Mouse (Mus musculus): Measurements from ENCODE around the gene Nim1k. TPM values are rescaled to one million over a fixed set of nuclear protein-coding genes. Genes with fewer than 3 reads are reported as not detected.
"Not testable (repeated sequence)": the region's sequence is repeated elsewhere in the genome, so short reads cannot be mapped to it uniquely, and the experiment has no call there.

Gene Nim1k
- polyA plus RNA-seq, 1 experiment from 2014 or later, result 7.0 TPM

DNA sequence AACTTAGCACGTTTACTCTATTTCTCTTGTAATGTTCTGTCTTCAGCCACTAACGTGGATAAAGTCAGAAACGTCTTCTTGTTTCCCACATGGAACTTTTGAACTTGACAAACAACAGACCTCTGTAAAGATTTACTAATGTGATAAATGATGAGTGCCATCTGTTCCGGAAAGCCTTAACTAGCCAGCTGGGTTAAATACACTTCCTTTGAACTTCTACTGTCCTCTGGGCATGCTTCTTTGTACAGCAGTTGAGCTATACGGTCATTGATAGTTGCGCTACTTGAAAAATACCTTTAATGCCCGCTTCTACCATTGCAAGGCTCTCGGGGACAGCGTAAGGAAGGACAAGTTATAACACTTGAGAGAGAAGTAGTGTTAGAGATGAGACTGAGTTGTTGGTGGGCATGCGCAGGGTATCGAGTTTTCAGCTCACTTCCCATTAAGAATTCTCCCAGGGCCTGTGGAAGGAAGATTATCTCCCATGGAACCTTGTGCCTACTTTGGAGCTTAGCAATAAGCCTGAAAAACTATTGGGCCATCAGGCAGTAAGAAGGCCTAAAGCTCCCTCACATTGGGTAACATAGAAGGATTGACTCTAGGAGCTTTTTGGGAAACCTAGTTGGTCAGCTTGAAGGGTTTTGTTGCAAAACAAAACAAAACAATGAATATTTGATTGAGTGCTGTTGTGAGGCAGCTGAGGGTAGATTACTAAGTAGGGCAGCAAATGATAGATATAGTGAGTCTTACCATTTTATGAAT, 71.1 kb downstream of the Nim1k start:
- Histone ChIP-seq H3K27me3 (ENCODE audit: control insufficient read depth, insufficient read depth, low read depth, low read length) (no peaks in the 10 kb centered on the region), H3K4me1 (ENCODE audit: control insufficient read depth, insufficient read depth, low read length) (peaks cover 11% of the 10 kb centered on the region), H3K9me3 (replicated peaks; ENCODE audit: control insufficient read depth, low read length, poor library complexity, severe bottlenecking) (no peaks in the 10 kb centered on the region), H3K36me3 (ENCODE audit: control insufficient read depth, insufficient read depth, low read length) (no peaks in the 10 kb centered on the region), H3K4me3 (ENCODE audit: low read depth, low read length) (no peak overlapping the region), H3K27ac (ENCODE audit: low read length) (no peak overlapping the region), H3K4me2 (ENCODE audit: low read length) (no peak overlapping the region), H3K9ac (ENCODE audit: low read depth, low read length) (no peak overlapping the region)
- ATAC-seq, result no peak
- WGBS, result 88% methylated on average over 11 of the region's 11 CpGs

DNA sequence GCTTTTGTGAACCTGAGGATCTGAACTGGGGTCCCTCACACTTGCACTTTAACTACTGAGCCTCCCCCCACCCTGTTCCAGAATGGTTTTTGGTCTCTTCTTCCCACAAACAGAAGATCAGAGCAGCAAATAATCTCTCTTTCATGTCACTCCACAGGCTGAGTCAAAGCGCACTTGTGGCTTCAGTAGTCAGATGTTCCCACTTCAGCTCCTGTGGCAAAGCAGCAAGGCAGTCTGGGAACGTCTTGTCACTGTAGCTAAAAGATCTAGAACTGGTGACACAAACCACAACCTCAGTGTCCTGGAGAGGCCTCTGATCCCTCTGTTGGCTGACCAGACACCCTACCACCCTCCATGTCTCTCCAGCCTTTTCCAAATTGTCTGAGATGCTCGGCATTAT, 74.5 kb downstream of the Nim1k start:
- ATAC-seq, result no peak
- no peaks in the 10 kb centered on the region for H3K36me3 ChIP-seq (ENCODE audit: control insufficient read depth, insufficient read depth, low read length)
- no peaks in the 10 kb centered on the region for H3K9me3 ChIP-seq (replicated peaks; ENCODE audit: control insufficient read depth, low read length, poor library complexity, severe bottlenecking)
- no peaks in the 10 kb centered on the region for H3K27me3 ChIP-seq (ENCODE audit: control insufficient read depth, insufficient read depth, low read depth, low read length)
- no peak overlapping the region for H3K4me2 ChIP-seq (ENCODE audit: low read length)
- WGBS, result 72% methylated on average over 3 of the region's 3 CpGs
- no peak overlapping the region for H3K4me3 ChIP-seq (ENCODE audit: low read depth, low read length)
- H3K4me1 ChIP-seq (ENCODE audit: control insufficient read depth, insufficient read depth, low read length), result no peaks in the 10 kb centered on the region
- no peak overlapping the region for H3K9ac ChIP-seq (ENCODE audit: low read depth, low read length)
- no peak overlapping the region for H3K27ac ChIP-seq (ENCODE audit: low read length)

DNA sequence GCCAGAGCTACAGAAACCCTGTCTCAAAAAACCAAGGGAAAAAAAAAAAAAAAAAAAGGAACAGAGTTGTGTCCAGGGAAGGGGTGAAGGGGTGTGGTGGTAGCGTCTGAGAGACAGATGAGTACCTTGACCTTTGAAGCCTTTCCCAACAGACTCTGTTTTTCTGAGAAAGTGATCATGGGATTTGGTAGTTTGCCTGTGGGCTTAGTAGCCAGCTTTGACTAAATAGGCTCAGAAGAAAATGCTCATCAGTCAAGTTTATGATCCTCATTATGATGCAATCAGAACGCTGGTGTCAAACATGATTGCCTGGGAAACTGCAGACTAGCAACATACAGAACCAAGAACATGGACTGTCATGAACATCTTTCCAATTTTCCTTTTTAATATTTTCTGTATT, 76.0 kb downstream of the Nim1k start:
- ATAC-seq, result no peak
- no peaks in the 10 kb centered on the region for H3K36me3 ChIP-seq (ENCODE audit: control insufficient read depth, insufficient read depth, low read length)
- no peak overlapping the region for H3K4me3 ChIP-seq (ENCODE audit: low read depth, low read length)
- no peaks in the 10 kb centered on the region for H3K9me3 ChIP-seq (replicated peaks; ENCODE audit: control insufficient read depth, low read length, poor library complexity, severe bottlenecking)
- 81% methylated on average over 2 of the region's 2 CpGs for WGBS
- H3K4me1 ChIP-seq (ENCODE audit: control insufficient read depth, insufficient read depth, low read length), result no peaks in the 10 kb centered on the region
- no peak overlapping the region for H3K27ac ChIP-seq (ENCODE audit: low read length)
- H3K27me3 ChIP-seq (ENCODE audit: control insufficient read depth, insufficient read depth, low read depth, low read length), result no peaks in the 10 kb centered on the region
- no peak overlapping the region for H3K4me2 ChIP-seq (ENCODE audit: low read length)
- no peak overlapping the region for H3K9ac ChIP-seq (ENCODE audit: low read depth, low read length)

DNA sequence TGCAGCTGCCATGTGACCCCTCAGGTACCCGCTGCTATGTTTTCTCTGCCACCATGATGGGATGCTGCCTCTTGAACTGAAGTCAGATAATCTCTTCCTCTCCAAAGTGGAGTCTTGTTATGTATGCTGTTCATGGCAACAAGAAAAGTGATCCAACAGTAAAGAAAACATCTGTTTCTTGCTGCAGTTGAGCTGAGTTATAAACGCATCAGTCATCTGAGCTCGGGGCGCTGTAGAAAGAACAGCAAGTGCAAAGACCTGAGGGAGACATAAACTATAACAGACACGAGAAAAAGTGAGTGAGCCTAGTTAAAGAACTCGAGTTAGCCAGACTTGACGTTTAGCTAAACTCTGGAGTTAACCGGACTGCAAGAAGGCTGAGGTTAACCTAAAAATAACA, 76.9 kb downstream of the Nim1k start:
- no peak for ATAC-seq
- no peaks in the 10 kb centered on the region for H3K9me3 ChIP-seq (replicated peaks; ENCODE audit: control insufficient read depth, low read length, poor library complexity, severe bottlenecking)
- H3K27ac ChIP-seq (ENCODE audit: low read length), result no peak overlapping the region
- no peaks in the 10 kb centered on the region for H3K27me3 ChIP-seq (ENCODE audit: control insufficient read depth, insufficient read depth, low read depth, low read length)
- no peak overlapping the region for H3K9ac ChIP-seq (ENCODE audit: low read depth, low read length)
- no peak overlapping the region for H3K4me3 ChIP-seq (ENCODE audit: low read depth, low read length)
- H3K4me2 ChIP-seq (ENCODE audit: low read length), result no peak overlapping the region
- no peaks in the 10 kb centered on the region for H3K36me3 ChIP-seq (ENCODE audit: control insufficient read depth, insufficient read depth, low read length)
- H3K4me1 ChIP-seq (ENCODE audit: control insufficient read depth, insufficient read depth, low read length), result no peaks in the 10 kb centered on the region
- 90% methylated on average over 8 of the region's 8 CpGs for WGBS

DNA sequence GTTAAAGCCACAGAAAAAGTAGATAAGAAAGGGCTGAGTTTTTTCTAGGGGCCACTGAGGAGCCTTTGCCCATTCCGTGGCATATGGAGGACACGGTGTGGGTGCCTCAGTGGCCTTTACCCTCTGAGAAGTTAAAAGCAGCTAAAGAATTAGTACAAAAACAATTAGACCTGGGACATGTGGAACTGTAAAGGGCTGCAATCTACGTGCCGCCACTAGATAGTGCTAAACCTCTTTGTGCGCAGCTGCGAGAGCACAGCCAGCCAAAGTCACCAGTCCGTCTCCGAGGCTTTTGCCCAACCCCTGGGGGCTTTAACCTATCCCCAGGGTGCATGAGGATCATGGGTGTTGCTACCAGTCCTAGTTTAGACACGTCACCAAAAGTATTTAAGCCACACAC, 94.3 kb downstream of the Nim1k start:
- H3K4me1 ChIP-seq (ENCODE audit: control insufficient read depth, insufficient read depth, low read length); H3K4me3 ChIP-seq (ENCODE audit: low read depth, low read length); H3K9ac ChIP-seq (ENCODE audit: low read depth, low read length); H3K4me2 ChIP-seq (ENCODE audit: low read length); H3K27ac ChIP-seq (ENCODE audit: low read length); H3K36me3 ChIP-seq (ENCODE audit: control insufficient read depth, insufficient read depth, low read length); ATAC-seq; H3K9me3 ChIP-seq (replicated peaks; ENCODE audit: control insufficient read depth, low read length, poor library complexity, severe bottlenecking); H3K27me3 ChIP-seq (ENCODE audit: control insufficient read depth, insufficient read depth, low read depth, low read length): not testable (repeated sequence)
- WGBS, result 54% methylated on average over 4 of the region's 9 CpGs

Other genes with a start within 250 kb of the Nim1k start
- gene Ccl28, start 132.1 kb downstream of the Nim1k start, polyA plus RNA-seq (2015; fragmentation: Nextera tagmentation; extraction: Ambion mirVana), result 0.20 and 0.37 TPM in 2 replicates
- gene Hmgcs1, start 65.5 kb downstream of the Nim1k start, polyA plus RNA-seq (2015; fragmentation: Nextera tagmentation; extraction: Ambion mirVana), result 635 and 644 TPM in 2 replicates
- 27.4 and 30.8 TPM in 2 replicates for gene Zfp131, start 35.0 kb upstream of the Nim1k start, polyA plus RNA-seq (2015; fragmentation: Nextera tagmentation; extraction: Ambion mirVana)
- not detected in 2 replicates for gene AF067063, start 74.3 kb upstream of the Nim1k start, polyA plus RNA-seq (2015; fragmentation: Nextera tagmentation; extraction: Ambion mirVana)
- not detected in 2 replicates for gene D13Ertd608e, start 80.1 kb upstream of the Nim1k start, polyA plus RNA-seq (2015; fragmentation: Nextera tagmentation; extraction: Ambion mirVana)
- gene Tcstv1, start 138.9 kb upstream of the Nim1k start, polyA plus RNA-seq (2015; fragmentation: Nextera tagmentation; extraction: Ambion mirVana), result not detected in 2 replicates
- not detected in 2 replicates for gene Gm21761, start 173.4 kb upstream of the Nim1k start, polyA plus RNA-seq (2015; fragmentation: Nextera tagmentation; extraction: Ambion mirVana)
- not detected in 2 replicates for gene B020031M17Rik, start 194.9 kb upstream of the Nim1k start, polyA plus RNA-seq (2015; fragmentation: Nextera tagmentation; extraction: Ambion mirVana)

All from midbrain, embryonic 16.5 days (tissue).